Mouse (Mus musculus): ENCODE results near the gene Grk5. TPM values are rescaled to one million over a fixed set of nuclear protein-coding genes. Genes with fewer than 3 reads are reported as not detected.

Gene Grk5
- polyA plus RNA-seq, 1 experiment from 2014 or later = 3.3 TPM

DNA sequence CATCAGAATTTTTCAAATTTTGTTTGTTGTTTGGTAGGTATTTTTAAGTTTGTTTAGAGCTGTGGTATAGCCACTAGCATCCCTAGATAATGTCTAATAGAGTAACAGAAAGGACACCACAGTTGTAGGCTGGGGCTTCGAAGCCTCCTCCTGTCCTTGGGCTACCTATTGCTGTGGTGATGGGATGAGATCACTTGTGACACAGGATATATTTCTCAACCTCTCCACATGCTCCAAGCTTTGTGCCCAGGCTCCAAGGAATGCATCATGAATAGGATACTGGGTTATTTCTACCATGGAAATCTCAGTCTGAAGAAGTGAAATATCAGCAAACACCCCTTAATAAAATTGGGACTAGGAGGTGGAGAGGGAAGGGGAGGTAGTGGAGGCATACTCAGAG is 198.2 kb downstream of the Grk5 start:
- 0 out of 2 replicates have a peak, but pooled peaks cover 7% of the 10 kb centered on the region for H3K36me3 ChIP-seq (ENCODE audit: control insufficient read depth, insufficient read depth, low read length)
- no peak overlapping the region for H3K4me3 ChIP-seq (ENCODE audit: low read depth, low read length)
- H3K4me2 ChIP-seq (ENCODE audit: low read depth, low read length) = no peak overlapping the region
- ATAC-seq (ENCODE audit: low read depth) = no peak
- H3K9me3 ChIP-seq (ENCODE audit: control insufficient read depth, low read length) = no peaks in the 10 kb centered on the region
- no peak overlapping the region for H3K27ac ChIP-seq (ENCODE audit: low read depth, low read length)
- no peak overlapping the region for H3K9ac ChIP-seq (replicated peaks; ENCODE audit: low read depth, low read length)
- WGBS = 95% methylated on average over 1 of the region's 1 CpGs
- no peaks in the 10 kb centered on the region for H3K4me1 ChIP-seq (ENCODE audit: control insufficient read depth, insufficient read depth, low read length)
- H3K27me3 ChIP-seq (ENCODE audit: control insufficient read depth, insufficient read depth, low read length) = no peaks in the 10 kb centered on the region

DNA sequence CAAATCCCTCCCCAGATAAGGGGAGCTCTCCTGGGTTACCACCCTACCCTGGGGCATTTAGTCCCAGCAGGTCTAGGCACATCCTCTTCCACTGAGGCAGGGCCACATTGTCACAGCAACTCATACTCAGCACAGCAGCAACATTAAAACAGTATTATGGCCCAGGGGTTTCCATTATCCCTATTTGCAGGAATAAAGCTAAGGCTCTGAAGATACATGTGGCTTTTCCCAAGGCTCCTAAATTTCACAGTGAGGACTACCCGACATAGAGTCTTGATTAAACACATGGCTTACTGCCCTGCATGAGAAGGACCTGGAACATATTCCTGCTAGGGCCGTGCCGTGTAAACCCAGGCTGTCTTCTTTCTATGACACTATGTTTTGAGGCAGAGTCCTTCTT is 199.5 kb downstream of the Grk5 start:
- Histone ChIP-seq H3K9ac (replicated peaks; ENCODE audit: low read depth, low read length) (no peak overlapping the region), H3K4me2 (ENCODE audit: low read depth, low read length) (no peak overlapping the region), H3K4me3 (ENCODE audit: low read depth, low read length) (no peak overlapping the region), H3K27ac (ENCODE audit: low read depth, low read length) (no peak overlapping the region), H3K36me3 (ENCODE audit: control insufficient read depth, insufficient read depth, low read length) (0 out of 2 replicates have a peak, but pooled peaks cover 7% of the 10 kb centered on the region), H3K9me3 (ENCODE audit: control insufficient read depth, low read length) (no peaks in the 10 kb centered on the region), H3K4me1 (ENCODE audit: control insufficient read depth, insufficient read depth, low read length) (no peaks in the 10 kb centered on the region), H3K27me3 (ENCODE audit: control insufficient read depth, insufficient read depth, low read length) (no peaks in the 10 kb centered on the region)
- ATAC-seq (ENCODE audit: low read depth) = no peak
- 91% methylated on average over 3 of the region's 3 CpGs for WGBS

DNA sequence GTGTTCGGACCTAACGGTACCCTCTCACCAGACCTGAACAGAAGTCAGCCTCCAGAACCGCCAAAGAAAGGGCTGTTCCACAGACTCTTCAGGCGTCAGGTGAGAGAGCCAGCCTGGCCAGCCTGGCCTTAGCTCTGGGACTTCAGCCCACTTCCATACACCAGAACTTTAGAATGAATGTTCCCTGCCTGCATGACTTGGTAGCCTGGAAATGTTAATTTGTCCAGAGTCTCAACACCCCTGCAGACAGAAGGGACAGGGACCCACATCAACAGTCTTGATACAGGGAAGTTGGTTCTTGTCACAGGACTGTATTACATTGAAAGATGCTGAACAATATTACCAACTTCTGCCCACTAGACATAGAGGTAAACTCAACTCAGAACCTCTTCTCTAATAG is 201.0 kb downstream of the Grk5 start:
- no peak overlapping the region for H3K4me2 ChIP-seq (ENCODE audit: low read depth, low read length)
- 100% methylated on average over 4 of the region's 4 CpGs for WGBS
- H3K27me3 ChIP-seq (ENCODE audit: control insufficient read depth, insufficient read depth, low read length) = no peaks in the 10 kb centered on the region

DNA sequence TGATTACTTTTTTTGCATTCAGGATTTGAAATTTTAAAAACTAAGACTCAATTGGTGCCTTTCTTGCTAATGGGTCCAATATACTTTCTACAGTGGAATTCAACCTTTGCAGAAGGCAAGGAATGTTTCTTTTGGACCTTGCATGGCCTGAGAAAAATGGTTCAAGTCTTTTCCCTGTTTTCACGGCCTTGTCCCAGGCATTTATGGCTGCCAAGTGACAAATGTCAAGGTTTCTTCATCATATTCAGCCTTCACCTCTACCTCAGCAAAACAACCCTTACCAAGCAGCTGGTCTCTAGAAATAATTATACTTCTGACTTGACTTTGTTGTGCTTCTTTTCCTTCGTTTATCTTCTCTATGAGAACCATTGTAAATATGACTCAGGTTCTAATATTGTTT is 207.2 kb downstream of the Grk5 start:
- WGBS = 86% methylated on average over 2 of the region's 2 CpGs
- ATAC-seq (ENCODE audit: low read depth) = no peak
- Histone ChIP-seq H3K4me3 (ENCODE audit: low read depth, low read length) (no peak overlapping the region), H3K9ac (replicated peaks; ENCODE audit: low read depth, low read length) (no peak overlapping the region), H3K9me3 (ENCODE audit: control insufficient read depth, low read length) (no peaks in the 10 kb centered on the region), H3K27me3 (ENCODE audit: control insufficient read depth, insufficient read depth, low read length) (no peaks in the 10 kb centered on the region), H3K4me1 (ENCODE audit: control insufficient read depth, insufficient read depth, low read length) (no peaks in the 10 kb centered on the region), H3K36me3 (ENCODE audit: control insufficient read depth, insufficient read depth, low read length) (no peaks in the 10 kb centered on the region), H3K27ac (ENCODE audit: low read depth, low read length) (no peak overlapping the region), H3K4me2 (ENCODE audit: low read depth, low read length) (no peak overlapping the region)

More for the DNA sequence above, 201.0 kb downstream of the Grk5 start:
- Histone ChIP-seq H3K36me3 (ENCODE audit: control insufficient read depth, insufficient read depth, low read length) (0 out of 2 replicates have a peak, but pooled peaks cover 7% of the 10 kb centered on the region), H3K27ac (ENCODE audit: low read depth, low read length) (no peak overlapping the region), H3K9me3 (ENCODE audit: control insufficient read depth, low read length) (no peaks in the 10 kb centered on the region), H3K4me3 (ENCODE audit: low read depth, low read length) (no peak overlapping the region), H3K4me1 (ENCODE audit: control insufficient read depth, insufficient read depth, low read length) (no peaks in the 10 kb centered on the region), H3K9ac (replicated peaks; ENCODE audit: low read depth, low read length) (no peak overlapping the region)
- no peak for ATAC-seq (ENCODE audit: low read depth)

DNA sequence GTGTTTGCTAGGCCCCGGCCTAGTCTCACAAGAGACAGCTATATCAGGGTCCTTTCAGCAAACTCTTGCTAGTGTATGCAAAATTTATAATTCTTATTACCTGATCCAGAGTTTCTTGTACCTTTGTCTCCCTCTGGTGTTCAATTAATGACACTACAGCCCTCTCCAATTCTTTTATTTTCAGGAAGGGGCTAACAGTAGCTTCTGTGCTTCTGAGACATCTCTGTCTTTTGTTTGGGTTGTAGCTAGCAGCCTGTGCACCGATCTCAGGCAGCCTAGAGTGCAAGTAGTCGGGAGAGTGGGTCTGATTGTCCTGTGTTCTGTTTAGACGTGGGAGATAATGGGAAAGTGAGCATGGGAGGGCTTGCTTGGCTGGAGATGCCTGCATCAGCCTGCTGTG is 208.2 kb downstream of the Grk5 start:
- 30% methylated on average over 4 of the region's 4 CpGs for WGBS
- H3K9ac ChIP-seq (replicated peaks; ENCODE audit: low read depth, low read length) = no peak overlapping the region
- no peaks in the 10 kb centered on the region for H3K9me3 ChIP-seq (ENCODE audit: control insufficient read depth, low read length)
- H3K27ac ChIP-seq (ENCODE audit: low read depth, low read length) = no peak overlapping the region
- H3K4me2 ChIP-seq (ENCODE audit: low read depth, low read length) = no peak overlapping the region
- no peaks in the 10 kb centered on the region for H3K27me3 ChIP-seq (ENCODE audit: control insufficient read depth, insufficient read depth, low read length)
- H3K4me3 ChIP-seq (ENCODE audit: low read depth, low read length) = no peak overlapping the region
- no peak; the same call in 1 of the 2 replicates for ATAC-seq (ENCODE audit: low read depth)
- no peaks in the 10 kb centered on the region for H3K4me1 ChIP-seq (ENCODE audit: control insufficient read depth, insufficient read depth, low read length)
- H3K36me3 ChIP-seq (ENCODE audit: control insufficient read depth, insufficient read depth, low read length) = no peaks in the 10 kb centered on the region

DNA sequence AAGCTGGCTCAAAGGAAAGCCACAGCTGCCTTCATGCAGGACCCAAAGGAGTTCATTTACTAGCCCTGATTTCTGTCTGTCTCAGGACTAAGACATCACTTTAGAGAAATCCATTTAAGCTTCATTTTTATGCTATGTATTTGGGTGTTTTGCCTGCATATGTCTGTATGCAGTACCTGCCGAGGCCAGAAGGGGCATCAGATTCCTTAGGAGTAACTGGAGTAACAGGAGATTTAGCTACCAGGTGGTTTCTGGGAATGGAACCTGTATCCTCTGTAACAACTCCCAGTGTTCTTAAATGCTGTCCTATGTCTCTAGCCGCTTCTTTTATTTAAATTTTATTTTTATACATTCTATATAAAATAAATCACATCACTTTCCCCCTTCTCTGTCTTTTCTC is 220.6 kb downstream of the Grk5 start:
- no peak overlapping the region for H3K9ac ChIP-seq (replicated peaks; ENCODE audit: low read depth, low read length)
- no peaks in the 10 kb centered on the region for H3K4me1 ChIP-seq (ENCODE audit: control insufficient read depth, insufficient read depth, low read length)
- H3K4me3 ChIP-seq (ENCODE audit: low read depth, low read length) = no peak overlapping the region
- H3K36me3 ChIP-seq (ENCODE audit: control insufficient read depth, insufficient read depth, low read length) = no peaks in the 10 kb centered on the region
- no peak overlapping the region for H3K4me2 ChIP-seq (ENCODE audit: low read depth, low read length)
- no peak for ATAC-seq (ENCODE audit: low read depth)
- no peaks in the 10 kb centered on the region for H3K27me3 ChIP-seq (ENCODE audit: control insufficient read depth, insufficient read depth, low read length)
- no peak overlapping the region for H3K27ac ChIP-seq (ENCODE audit: low read depth, low read length)
- WGBS = 55% methylated on average over 2 of the region's 2 CpGs
- peaks cover 5% of the 10 kb centered on the region; the same call in 1 of the 2 replicates for H3K9me3 ChIP-seq (ENCODE audit: control insufficient read depth, low read length)

DNA sequence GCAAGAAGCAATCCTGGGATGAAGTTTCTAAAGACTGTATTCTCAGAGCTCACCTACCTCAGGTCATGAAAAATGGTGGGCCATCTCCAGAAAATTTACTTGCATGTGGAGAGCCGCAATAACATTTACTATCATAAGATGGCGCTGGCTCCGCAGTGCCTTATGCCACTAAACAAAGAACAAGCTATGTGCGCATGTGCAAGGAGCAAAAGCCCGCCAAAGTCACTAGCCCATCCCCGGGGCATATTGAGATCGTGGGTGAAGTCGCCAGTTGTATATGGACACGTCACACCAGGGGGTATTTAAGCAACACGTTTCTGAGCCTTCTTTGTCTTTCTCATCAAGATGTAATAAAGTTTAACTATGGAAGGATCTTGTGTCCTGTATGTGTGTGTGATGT is 241.5 kb downstream of the Grk5 start:
- no peak overlapping the region for H3K27ac ChIP-seq (ENCODE audit: low read depth, low read length)
- no peak for ATAC-seq (ENCODE audit: low read depth)
- H3K9me3 ChIP-seq (ENCODE audit: control insufficient read depth, low read length) = no peaks in the 10 kb centered on the region
- WGBS = 91% methylated on average over 10 of the region's 10 CpGs
- no peaks in the 10 kb centered on the region for H3K36me3 ChIP-seq (ENCODE audit: control insufficient read depth, insufficient read depth, low read length)
- H3K4me2 ChIP-seq (ENCODE audit: low read depth, low read length) = no peak overlapping the region
- no peak overlapping the region for H3K9ac ChIP-seq (replicated peaks; ENCODE audit: low read depth, low read length)
- no peaks in the 10 kb centered on the region for H3K27me3 ChIP-seq (ENCODE audit: control insufficient read depth, insufficient read depth, low read length)
- no peak overlapping the region for H3K4me3 ChIP-seq (ENCODE audit: low read depth, low read length)
- H3K4me1 ChIP-seq (ENCODE audit: control insufficient read depth, insufficient read depth, low read length) = no peaks in the 10 kb centered on the region

DNA sequence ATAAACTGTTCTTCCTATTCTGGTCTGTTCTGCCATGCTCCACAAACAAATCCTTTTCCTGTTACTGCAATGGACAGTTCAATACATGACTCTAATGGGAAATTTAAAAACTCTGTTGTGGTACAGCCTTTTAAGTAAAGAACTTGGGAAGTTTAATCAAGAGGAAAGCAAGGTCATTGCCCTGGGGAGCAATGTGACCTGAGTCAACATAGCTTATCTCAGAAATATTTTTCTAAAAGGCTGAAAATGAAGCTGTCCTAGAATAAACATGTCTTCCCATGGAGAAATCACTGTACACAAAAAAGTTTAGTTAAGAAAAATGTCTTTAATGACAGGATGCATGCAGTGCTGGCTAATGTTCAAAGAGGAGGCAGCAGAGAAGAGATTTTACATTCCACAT is 249.1 kb downstream of the Grk5 start:
- H3K27ac ChIP-seq (ENCODE audit: low read depth, low read length) = no peak overlapping the region
- H3K4me2 ChIP-seq (ENCODE audit: low read depth, low read length) = no peak overlapping the region
- H3K36me3 ChIP-seq (ENCODE audit: control insufficient read depth, insufficient read depth, low read length) = no peaks in the 10 kb centered on the region
- no peaks in the 10 kb centered on the region for H3K9me3 ChIP-seq (ENCODE audit: control insufficient read depth, low read length)
- peaks cover 5% of the 10 kb centered on the region; the same call in 1 of the 2 replicates for H3K4me1 ChIP-seq (ENCODE audit: control insufficient read depth, insufficient read depth, low read length)
- ATAC-seq (ENCODE audit: low read depth) = no peak
- H3K27me3 ChIP-seq (ENCODE audit: control insufficient read depth, insufficient read depth, low read length) = no peaks in the 10 kb centered on the region
- H3K9ac ChIP-seq (replicated peaks; ENCODE audit: low read depth, low read length) = no peak overlapping the region
- H3K4me3 ChIP-seq (ENCODE audit: low read depth, low read length) = no peak overlapping the region

DNA sequence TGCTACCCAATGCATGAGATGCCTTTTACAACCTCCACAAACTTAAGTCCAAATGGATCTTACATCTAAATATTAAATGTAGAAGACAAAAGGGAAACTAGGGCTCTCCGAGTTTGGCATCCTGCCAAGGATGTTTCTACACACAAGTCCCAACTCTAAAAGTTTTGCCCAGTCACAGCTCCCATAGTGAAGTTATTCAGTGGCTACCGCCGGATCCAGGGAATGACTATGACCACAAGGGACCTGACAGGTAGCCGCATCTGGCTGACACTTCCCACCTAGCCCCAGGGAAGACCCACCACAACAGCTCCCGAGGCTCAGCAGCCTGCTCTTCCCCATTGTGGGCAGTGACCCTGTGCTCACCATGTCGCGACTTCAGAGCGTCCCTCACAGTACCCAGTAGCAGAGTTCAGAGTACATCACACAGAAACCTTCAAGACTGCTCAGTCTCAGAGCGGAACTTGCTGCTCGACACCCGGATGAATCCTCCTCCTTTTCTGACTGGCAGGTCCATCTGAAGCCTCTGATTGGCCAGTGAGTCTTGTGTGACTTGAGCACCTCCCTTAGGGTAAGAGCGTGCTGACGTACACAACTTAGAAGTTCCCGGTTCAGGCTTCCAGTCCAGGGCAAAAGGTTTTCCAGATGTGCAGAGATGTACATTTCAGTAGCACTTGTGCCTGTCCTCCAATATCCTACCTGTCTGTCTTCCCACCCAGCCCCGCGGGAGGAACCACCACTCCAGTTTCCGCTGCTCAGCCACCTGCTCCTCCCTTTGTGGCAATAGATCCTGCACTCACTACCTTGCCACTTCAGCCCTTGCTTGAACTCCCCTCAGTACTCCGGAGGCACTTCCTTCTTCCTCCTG is 251.0 kb downstream of the Grk5 start, which contains the start of gene Zfp950:
Gene Zfp950, minus strand, starts transcription at position 499 of the 865 bp plus-strand sequence.
- Histone ChIP-seq H3K9ac (replicated peaks; ENCODE audit: low read depth, low read length) (peak within 1 kb of the TSS; percentile 65), H3K4me2 (ENCODE audit: low read depth, low read length) (peak within 1 kb of the TSS; percentile 64), H3K4me3 (ENCODE audit: low read depth, low read length) (peak within 1 kb of the TSS; percentile 74), H3K27me3 (ENCODE audit: control insufficient read depth, insufficient read depth, low read length) (no peaks in the 10 kb centered on the region), H3K27ac (ENCODE audit: low read depth, low read length) (no peak within 1 kb of the TSS), H3K36me3 (ENCODE audit: control insufficient read depth, insufficient read depth, low read length) (no peaks in the 10 kb centered on the region), H3K9me3 (ENCODE audit: control insufficient read depth, low read length) (no peaks in the 10 kb centered on the region), H3K4me1 (ENCODE audit: control insufficient read depth, insufficient read depth, low read length) (peaks cover 5% of the 10 kb centered on the region; the same call in 1 of the 2 replicates)
- WGBS = under 1% methylated on average over 18 of the region's 18 CpGs
- peak; percentile 100 for ATAC-seq (ENCODE audit: low read depth)

All from neural tube, embryonic 14.5 days (tissue).